Mouse (Mus musculus) mature B cell (primary cell): ENCODE measurements around the gene Dexi.

Experiments
- in situ Hi-C: fragments of 300-500 bp; cut with MboI; formaldehyde crosslinking; loops from 2 replicates; pipeline ENCODE4 v1.14.3; 2019

Gene Dexi

DNA sequence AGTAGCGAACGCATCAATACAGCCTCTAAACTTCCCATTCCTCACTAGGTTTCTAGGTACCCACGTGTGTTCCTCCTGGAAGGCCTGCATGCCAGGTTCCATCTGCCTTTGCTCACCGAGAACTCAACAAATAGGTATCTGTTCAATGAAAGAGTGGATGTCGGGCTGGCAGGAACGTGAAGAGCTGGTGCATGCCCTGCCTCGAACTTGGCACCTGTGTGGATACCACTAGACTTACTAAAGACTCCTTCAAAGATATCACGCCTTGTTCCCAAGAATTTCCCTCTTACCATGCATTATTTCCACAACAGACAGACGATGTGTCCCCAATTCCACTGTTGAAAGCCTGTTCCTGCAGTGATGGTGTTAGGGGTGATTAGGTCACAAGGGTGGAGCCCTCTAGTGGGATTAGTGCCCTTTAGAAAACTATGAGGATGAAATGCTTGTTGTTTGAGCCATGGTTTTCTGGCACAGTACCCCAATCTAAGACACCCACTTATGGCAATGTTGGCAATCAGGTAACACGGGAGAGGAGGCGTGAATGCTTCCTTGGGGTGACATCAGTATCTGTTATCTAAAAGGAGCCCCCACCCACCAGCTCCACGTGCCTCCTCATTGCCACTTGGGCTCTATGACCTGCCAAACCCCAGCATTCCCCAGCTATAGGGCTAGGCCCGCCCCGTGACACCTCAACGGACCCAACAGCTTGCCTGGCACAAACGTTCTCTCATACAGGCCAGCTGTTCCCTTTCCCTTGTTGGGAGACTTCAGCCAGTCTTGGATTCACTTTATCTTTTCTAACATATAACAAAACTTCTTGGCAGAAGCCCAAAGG is 1.9 kb downstream of the Dexi start:
- in situ Hi-C loops: no loop called here

DNA sequence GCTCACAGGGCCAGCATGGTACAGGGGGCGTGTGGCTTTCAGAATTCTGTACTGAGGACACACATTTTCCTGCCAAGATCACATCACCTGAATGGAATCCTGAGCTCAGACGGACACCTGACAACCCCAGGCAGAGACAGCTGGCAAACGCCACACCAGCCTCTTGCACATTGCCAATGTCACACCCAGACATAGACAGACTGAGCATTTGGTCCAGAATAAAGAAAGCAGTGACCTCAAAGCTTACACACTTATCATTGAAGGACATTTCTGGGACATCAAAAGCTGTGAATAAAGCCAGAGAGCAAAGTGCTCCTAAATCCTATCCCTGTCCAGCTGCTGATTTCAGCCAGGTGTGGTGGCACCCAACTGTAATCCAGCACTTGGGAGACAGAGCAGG is 5.9 kb downstream of the Dexi start:
- in situ Hi-C loops: no loop called here

DNA sequence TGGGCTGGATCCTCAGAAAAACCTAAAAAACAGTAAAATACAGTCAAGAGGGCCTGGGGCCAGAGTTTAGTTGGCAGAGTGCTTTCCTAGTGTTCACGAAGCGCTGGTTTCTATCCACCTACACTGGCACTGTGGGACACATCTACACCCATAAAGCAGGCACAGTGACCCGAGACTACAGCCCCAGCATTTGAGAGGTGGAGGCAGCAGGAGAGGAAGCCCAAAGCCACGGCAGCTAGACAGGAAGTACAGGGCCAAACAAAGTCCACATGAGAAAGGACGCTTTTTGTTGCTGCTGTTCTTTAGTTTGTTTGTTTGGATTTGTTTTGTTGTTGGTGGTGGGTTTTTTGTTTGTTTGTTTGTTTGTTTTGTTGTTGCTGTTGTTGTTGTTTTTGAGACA is 6.5 kb downstream of the Dexi start:
- in situ Hi-C loops: no loop called here

DNA sequence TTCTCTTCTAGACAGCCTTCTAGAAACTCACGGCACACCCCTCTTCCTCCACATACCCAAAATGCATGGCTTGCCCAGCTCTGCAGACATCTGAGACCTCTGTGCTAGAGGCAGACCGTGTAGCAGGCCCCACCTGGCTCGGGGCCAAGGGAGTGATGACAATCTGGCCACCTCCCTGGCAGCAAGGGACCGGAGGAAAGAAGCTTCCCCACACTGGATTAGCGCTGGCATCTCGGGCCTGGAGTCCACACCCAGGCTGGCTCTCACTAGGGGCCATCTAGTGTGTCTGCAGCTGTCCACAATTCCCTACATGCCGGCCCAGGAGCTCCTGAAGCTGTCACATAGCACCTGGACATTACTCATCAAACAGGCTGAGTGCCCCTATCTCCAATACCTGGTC is 8.3 kb downstream of the Dexi start:
- in situ Hi-C loops: no loop called here

DNA sequence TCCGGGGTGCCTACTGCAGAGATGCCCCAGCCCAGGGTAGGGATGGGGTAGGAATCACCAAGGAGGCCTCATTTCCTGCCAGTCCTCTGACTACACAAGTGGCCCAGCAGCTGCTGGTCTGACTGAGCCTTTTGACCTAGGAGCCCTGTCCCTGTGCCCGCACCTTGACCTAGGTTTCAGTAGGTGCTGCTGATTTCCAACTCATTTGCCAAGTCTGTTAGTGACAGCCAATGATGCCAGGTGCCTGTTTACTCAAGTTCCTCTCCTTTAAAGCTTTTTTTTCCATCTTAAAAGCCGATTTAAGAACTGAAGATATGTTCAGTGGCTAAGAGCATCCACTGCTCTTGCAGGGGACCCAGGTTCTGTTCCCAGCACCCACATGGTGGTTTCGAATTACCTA is 9.1 kb downstream of the Dexi start:
- in situ Hi-C loops: no loop called here

DNA sequence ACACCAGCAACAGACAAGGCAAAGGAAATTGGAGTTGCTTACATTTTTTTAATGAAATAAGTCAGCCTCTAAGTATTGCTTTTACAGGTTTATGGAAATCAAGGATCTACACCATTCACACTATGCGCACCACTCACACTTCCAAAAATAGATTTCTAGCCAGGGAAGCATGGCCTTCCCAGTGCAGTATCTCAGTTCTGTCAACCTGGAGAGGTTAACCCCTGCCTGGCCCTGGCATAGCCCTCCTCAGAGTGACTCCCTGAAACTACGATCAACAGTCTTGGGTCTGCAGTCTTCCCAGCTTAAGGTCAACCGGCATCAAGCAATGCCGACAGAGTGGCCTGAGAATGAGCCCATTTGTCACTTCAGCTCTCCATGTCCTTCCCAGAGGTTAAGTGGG is 12.7 kb downstream of the Dexi start:
- in situ Hi-C loops: no loop called here

DNA sequence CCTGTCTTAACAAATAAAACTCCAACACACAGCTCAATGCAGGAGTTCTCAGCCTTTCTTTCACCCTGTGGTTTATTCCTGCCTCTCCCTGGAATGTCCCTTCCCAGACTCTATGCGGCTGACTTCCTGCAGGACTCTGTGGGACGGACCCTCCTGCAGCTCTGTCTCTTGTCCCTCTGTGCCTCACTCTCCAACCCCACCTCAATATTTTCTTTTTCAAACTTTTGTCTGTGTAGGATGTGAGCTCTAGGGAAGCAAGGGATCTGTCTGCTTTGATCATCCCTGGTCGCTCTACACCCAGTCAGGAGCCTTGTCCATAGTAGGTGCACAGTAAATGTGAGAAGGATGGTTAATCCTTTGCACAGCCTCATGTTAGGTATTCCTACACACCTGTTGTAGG is 14.5 kb downstream of the Dexi start:
- in situ Hi-C loops: no loop called here

DNA sequence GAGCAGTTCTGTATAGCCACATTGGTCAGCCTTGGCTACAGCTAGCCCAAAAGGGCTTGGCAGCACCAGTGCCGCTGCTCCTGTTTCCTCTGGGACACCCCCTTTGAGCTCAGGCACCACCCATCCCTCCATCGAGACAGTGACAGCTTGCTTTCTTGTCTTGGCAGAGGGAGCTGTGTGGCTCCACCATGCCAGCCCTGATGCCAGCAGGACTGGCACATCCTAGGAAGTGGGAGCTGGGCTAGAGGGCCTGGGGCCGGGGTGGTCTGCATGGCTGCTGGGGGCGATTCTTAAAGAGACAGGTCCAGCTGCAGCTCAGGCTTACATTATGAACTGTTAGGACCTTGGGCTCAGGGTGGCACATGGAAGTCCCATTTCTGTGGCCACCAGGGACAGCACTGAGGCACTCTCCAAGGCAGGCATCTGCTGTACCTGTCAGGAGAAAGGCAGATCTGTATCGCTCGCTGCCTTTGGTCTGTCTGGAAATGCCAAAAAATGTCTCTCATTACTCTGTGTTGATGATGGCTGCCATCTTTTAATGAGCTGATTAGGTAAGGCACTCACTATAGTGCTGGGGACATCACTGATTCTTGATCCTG is 15.7 kb downstream of the Dexi start:
- in situ Hi-C loops: no loop called here

DNA sequence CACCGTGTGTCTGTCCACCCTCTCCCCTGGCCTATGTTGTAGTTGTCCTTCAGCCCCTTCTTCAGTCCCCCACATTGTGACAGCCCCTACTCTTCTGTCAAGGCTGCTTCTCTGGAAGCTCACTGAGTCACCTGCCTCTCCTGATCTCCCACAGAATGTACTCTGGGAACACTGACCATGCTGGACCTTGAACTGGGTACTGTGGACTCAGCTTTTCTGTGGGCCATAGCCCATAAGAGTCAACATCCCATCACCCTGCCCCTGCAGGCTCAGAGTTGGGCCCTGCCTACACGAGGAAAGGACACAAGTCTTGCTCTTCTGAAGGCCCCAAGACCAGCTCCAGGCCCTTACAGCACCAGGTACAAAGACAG is 17.3 kb downstream of the Dexi start:
- in situ Hi-C loops: no loop called here

DNA sequence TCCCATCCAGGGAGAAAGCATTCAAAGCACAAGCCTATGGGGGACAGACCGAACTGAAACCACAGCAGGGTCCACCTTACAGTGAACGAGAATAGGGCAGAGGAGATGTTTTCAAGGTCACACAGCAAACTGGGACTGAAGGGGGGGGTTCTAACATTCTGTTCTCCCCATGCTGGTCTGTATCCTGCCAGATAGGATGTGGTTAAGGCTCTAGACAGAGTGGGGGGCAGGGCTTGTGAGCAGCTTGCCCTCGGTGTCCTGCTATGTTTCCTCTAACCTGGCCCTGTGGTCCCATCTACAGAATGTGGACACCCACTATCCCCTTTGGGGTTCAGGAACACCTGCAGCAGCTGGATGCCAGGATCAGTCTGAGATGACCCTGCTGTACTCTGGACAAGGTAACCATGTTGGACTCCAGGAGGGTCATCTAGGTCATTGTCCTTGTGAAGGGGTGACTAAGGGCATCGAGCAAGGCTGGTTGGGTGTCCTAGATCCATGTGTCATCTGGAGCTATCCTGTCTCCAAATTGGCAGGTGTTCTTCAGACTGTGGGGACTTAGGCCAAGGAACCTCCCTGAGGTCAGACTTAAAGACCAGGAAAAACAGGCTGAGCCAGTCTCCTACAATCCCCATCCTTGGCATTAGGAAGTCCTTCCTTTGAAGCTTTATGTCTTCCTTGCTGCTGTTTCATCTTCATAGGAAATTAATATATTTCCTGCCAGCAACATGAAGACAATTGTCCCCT is 17.8 kb downstream of the Dexi start:
- in situ Hi-C loops: no loop called here

DNA sequence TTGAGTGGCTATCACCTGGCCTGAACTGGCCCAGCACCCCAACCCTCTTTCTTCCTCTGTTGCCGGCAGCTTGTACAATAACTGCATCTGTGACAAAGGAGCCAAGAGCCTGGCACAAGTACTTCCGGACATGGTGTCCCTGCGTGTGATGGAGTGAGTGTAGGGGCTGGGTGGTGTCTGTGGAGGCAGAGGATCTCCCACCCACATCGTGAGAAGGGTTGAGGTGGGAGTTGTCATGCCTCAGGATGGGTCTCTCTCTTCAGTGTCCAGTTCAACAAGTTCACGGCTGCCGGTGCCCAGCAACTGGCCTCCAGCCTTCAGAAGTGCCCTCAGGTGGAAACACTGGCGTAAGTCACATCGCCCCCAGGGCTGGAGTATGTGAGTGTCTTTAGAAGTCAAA is 19.2 kb downstream of the Dexi start:
- in situ Hi-C loops: no loop called here

DNA sequence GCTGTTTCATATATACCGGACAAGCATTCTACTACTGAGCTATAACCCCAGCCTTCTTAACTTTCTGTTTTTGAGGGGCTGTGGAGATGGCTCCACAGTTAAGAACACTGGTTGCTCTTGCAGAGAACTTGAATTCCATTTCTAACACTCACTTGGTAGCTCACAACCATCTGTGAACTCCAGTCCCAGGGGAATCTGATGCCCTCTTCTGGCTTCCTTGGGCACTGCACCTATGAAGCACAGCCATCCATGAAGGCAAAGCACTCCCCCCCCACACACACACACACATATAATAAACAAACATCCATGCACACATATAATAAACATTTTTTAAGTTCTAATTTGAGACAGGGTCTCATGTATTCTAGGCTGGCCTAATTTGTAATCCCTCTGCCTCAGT is 20.0 kb downstream of the Dexi start:
- in situ Hi-C loops: no loop called here

DNA sequence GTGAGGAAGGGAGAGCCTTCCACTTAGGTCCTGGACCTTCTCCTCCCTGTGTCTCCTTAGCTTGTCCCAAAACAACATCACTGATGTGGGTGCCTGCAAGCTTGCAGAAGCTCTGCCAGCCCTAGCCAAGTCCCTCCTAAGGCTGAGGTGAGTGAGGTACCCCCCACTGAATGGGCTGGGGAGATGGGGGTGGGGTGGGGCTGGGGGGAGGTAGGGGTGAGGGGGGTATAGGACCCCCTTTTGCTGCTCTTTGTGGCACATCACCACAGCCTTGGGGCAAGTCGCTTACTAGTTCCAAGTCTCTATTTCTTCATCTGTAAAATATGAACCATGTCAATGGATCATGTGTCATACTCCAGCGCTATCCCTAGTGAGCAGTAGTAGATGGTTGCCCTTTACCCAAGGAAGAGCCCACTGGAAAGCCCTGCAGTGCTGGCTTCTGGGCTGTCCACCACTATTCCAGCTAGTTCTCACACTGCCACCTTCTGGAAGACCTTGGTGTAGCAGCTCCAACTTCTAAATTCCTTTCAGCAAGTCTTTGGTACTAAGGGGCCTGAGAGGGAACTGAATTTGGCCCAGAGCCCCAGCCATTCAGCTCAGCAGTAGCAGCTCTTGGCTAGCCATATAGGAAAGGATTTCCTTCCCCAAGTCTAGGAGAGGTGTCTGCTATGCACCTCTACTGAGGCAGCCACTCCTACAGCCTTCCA is 21.8 kb downstream of the Dexi start:
- in situ Hi-C loops: no loop called here

DNA sequence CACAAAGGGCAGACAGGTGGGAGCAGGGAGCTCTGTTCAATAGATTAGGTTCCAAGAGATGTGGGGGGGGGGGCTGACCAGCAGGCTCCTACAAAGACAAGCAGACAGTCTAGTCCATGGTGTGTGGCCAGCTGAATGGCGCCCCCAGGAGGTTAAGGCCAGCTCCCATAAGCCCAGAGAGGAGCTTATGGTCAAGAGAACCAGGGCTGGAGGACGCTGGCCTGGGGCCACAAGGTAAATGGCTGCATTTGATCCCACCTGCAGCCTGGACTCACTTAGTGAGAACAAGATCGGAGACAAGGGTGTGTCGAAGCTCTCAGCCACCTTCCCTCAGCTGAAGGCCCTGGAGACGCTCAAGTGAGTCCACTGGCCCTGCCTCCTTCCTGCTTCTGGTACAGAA is 24.8 kb downstream of the Dexi start:
- in situ Hi-C loops: loop anchor here (5.0 kb wide), 1 partner anchor 106 kb away; the partner anchor contains the start of gene Nubp1

DNA sequence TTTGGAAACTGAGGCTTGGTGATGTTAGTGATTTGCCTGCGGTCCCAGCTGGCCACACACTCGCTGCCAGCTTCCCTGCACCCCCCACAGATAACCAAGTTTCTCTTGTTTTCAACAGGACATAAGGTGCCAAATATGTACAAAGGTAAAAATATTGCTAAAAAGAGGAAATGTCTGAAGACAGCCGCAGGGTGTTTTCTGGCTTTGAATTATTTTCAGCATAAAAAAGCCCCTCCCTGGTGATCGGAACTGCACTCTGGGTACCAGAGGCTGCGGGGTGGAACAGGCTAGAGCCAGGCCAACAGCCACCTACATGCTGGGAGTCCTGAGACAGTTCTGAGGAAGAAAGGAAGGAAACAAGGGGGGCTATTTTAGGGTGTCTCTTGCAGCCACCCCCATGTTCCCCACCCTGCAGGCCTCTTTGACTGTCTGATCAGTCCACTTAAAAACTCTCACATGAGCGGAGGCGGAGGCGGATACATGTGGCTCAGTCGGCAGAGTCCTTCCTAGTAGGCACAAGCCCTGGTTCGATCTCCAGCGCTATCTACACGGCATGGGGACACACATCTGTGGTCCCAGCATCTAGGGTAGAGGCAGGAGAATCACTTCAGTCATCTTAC is 26.8 kb downstream of the Dexi start:
- in situ Hi-C loops: loop anchor here (5.0 kb wide), 1 partner anchor 104 kb away; the partner anchor contains the start of gene Nubp1

DNA sequence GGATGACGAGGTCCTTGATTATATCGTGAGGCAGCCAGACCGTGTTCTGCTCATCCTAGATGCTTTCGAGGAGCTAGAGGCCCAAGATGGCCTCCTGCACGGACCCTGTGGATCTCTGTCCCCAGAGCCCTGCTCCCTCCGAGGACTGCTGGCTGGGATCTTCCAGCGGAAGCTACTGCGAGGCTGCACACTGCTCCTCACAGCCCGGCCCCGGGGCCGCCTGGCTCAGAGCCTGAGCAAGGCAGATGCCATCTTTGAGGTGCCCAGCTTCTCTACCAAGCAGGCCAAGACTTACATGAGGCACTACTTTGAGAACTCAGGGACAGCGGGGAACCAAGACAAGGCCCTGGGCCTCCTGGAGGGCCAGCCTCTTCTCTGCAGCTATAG is 31.7 kb downstream of the Dexi start:
- in situ Hi-C loops: no loop called here

DNA sequence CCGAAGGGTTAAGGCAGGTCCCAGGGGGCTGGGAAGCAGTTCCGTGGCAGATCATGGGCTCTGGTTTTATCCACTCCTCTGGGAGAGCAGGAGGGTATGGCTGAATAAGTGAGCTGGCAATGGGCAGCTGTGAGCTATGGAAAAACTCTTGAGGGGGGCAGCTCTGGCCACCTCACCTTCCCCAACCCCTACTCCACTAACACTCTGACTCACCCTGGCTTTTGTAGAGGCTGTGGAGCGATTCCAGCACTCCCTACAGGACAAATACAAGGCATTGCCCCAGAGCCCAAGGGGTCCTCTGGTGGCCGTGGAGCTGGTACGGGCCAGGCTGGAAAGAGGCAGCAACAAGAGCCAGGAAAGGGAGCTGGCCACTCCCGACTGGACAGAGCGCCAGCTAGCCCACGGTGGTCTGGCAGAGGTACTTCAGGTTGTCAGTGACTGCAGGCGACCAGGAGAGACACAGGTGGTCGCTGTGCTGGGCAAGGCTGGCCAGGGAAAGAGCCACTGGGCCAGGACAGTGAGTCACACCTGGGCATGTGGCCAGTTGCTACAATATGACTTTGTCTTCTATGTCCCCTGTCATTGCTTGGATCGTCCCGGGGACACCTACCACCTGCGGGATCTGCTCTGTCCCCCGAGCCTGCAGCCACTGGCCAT is 32.2 kb downstream of the Dexi start:
- in situ Hi-C loops: no loop called here

DNA sequence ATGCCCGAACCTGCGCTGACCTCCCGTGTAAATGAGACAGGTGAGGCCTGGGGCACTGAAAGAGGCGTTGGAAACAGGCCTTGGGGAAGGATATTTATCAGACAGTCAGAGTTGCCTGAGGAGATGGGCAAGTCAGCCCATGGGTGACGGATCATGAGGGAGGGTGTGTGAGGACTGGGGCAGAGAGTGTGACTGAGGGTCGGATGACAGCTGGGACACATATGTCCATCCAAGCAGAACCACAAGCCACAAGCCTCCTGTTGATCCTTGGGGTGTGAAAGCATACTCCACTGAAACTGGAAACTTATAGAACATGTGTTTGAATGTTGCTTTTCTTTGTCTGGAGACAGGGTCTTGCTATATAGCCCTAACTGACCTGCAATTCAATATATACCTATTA is 34.2 kb downstream of the Dexi start:
- in situ Hi-C loops: no loop called here

DNA sequence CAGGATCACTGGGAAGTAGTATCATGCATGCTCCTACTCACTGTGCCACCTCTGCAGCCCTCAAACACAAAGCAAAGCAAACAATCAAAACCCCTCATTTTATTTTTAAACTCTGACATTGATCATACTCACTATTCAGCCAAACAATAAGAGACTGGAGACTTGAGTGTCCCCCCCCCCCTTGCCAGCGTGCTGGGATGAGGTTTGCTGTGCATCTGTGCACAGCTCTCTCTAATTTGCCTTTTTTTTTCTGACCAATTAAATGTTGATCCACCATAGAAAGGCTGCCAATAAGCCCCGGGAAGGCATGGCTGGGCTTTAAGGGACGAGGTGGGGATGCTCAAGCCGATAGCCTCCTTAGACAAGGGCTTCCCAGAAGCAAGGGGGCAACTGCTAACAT is 35.4 kb downstream of the Dexi start:
- in situ Hi-C loops: no loop called here

DNA sequence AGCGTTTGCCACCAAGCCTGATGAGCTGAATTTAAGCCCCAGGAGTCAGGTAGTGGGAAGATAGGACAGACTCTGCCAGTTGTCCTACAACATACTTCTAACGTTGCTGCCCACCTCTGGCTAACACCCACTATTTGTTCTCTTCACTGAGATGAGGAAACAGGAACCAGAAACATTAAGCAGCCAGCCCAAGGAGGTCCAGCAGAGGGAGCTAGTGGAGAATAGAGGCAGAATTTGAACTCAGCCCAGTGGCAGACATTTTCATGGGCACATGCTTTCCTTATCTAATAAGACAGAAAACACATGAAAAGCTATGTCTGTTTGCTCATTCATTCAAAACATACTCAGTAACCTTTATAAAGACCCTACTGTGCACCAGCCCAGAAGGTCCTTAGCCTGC is 39.8 kb downstream of the Dexi start:
- in situ Hi-C loops: no loop called here

DNA sequence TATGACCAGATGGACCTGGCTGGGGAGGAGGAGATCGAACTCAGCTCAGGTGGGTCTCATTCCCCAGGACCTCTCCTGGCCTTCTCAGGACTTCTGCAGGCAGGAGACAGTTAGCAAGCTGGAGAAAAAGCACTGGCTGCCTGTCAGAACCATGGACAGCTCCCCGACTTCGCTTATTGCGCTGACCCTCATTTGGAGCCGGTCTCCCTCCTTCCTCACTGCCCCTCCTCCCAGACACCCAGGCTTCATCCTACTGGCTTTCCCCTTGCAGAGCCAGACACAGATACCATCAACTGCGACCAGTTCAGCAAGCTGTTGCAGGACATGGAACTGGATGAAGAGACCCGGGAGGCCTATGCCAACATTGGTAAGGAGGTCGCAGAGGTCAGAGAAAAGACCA is 41.0 kb downstream of the Dexi start:
- in situ Hi-C loops: no loop called here
